Mouse (Mus musculus) intestine, embryonic 15.5 days (tissue): ENCODE measurements around the gene Kncn. TPM values are rescaled to one million over a fixed set of nuclear protein-coding genes. Genes with fewer than 3 reads are reported as not detected.

Experiments used
- ATAC-seq: fragments of 200-750 bp; cut with Nextera tagmentation; 2 replicates; pipeline ENCODE4 v1.8.0; 2017; ENCODE audit warnings: moderate TSS enrichment, moderate library complexity
- H3K27ac ChIP-seq: fragments of 300-500 bp; sonication (generic); 2 replicates; pipeline ENCODE4 v1.5.1; 2015; ENCODE audit warnings: mild to moderate bottlenecking, inconsistent platforms
- H3K27me3 ChIP-seq: fragments of 300-500 bp; sonication (generic); replicated peaks from 2 replicates; pipeline ENCODE4 v1.6.1; 2015; ENCODE audit warnings: inconsistent platforms
- H3K36me3 ChIP-seq: fragments of 300-500 bp; sonication (generic); 2 replicates; pipeline ENCODE4 v1.6.1; 2015; ENCODE audit warnings: inconsistent platforms
- H3K4me1 ChIP-seq: fragments of 300-500 bp; sonication (generic); replicated peaks from 2 replicates; pipeline ENCODE4 v1.6.1; 2015; ENCODE audit warnings: inconsistent platforms
- H3K4me2 ChIP-seq: fragments of 300-500 bp; sonication (generic); replicated peaks from 2 replicates; pipeline ENCODE4 v1.6.1; 2015; ENCODE audit warnings: mild to moderate bottlenecking, inconsistent platforms
- H3K4me3 ChIP-seq: fragments of 300-500 bp; sonication (generic); replicated peaks from 2 replicates; pipeline ENCODE4 v1.5.1; 2015; ENCODE audit warnings: inconsistent platforms
- H3K9ac ChIP-seq: fragments of 300-500 bp; sonication (generic); 2 replicates; pipeline ENCODE4 v1.6.1; 2015; ENCODE audit warnings: inconsistent platforms
- H3K9me3 ChIP-seq: fragments of 300-500 bp; sonication (generic); 2 replicates; pipeline ENCODE4 v1.6.1; 2016; ENCODE audit warnings: inconsistent platforms
- WGBS: fragments of 180-500 bp; shearing (Covaris S2); methylation state at CpG from one replicate; pipeline ENCODE4 v1.1.7; 2015; 5-methylcytosine and 5-hydroxymethylcytosine counted together
- polyA plus RNA-seq: library from polyadenylated mRNA; unstranded; fragments of >200 nt; fragmentation: Nextera tagmentation; extraction: Ambion mirVana; gene quantifications from 2 replicates; pipeline ENCODE4 v1.2.1, GENCODE M21; 2015

Kncn gene
- polyA plus RNA-seq, 1 experiment from 2014 or later: not detected

DNA sequence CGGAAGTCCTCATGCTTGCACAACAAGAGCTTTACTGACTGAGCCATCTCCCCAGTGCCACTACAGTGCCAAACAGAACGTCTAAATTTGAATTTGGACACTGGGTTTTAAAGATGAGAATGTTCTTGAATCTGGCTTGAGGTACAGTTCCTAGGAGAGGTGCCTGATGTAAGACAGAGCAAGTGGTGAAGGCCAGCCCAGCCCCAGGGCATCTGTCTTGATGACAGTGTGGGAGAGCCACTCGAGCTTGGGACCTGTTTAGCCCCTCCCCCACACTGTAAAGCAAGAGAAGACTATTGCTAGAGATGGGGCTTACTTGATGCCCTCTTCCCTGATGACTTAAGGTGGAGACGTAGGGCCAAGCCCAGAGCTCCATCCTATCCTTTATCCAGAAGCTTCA is 2.0 kb upstream of the Kncn start:
- Histone ChIP-seq H3K9me3 (no peaks in the 10 kb centered on the region), H3K9ac (no peak overlapping the region), H3K27ac (no peak overlapping the region), H3K4me2 (no peak overlapping the region), H3K36me3 (no peaks in the 10 kb centered on the region), H3K27me3 (no peaks in the 10 kb centered on the region), H3K4me3 (no peak overlapping the region), H3K4me1 (no peaks in the 10 kb centered on the region)
- 53% methylated on average over 4 of the region's 4 CpGs for WGBS
- ATAC-seq: no peak

DNA sequence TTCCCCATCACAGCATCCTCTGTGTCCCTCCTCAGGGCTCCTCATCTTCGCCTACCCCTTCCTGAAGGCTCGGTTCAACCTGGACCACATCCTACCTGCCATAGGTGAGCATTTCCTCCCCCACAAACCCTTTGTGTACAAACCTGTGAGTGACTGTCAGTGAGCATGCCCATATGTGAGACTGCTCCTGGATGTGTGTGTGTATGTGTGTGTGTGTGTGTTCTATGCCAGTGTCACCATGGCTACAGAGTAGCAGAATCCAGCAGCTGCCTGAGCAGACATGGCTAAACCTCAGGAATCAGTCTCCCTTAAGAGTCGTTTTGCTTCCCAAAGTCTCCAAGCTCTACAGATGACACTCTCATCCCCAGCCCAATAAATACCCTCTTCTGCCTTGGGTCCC is 1.6 kb downstream of the Kncn start:
- no peak overlapping the region for H3K4me2 ChIP-seq
- H3K9me3 ChIP-seq: no peaks in the 10 kb centered on the region
- no peak for ATAC-seq
- H3K36me3 ChIP-seq: no peaks in the 10 kb centered on the region
- H3K4me3 ChIP-seq: no peak overlapping the region
- peaks cover 5% of the 10 kb centered on the region; the same call in 1 of the 2 replicates for H3K4me1 ChIP-seq
- H3K9ac ChIP-seq: no peak overlapping the region
- no peak overlapping the region for H3K27ac ChIP-seq
- H3K27me3 ChIP-seq: peaks cover 14% of the 10 kb centered on the region
- WGBS: 72% methylated on average over 3 of the region's 3 CpGs

DNA sequence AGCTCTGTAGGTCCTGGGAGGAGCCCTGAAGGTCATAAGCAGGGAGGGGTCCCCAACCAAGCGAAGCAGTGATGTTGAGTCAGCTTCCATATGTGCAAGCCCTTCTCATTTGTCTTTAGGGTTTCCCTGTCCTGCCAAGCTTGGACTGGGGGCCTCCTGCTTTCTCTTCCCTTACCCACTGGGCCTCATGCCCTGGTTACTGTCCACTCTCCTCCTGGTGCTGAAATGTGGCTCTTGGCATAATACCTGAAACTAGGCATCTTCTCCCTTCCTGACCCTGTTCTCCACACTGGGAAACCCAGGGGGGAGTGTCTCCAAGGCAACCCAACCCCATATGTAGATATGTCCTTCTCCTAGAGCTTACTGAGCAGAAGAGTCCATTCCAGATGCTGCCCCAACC is 2.7 kb downstream of the Kncn start:
- H3K9ac ChIP-seq: no peak overlapping the region
- H3K4me3 ChIP-seq: no peak overlapping the region
- ATAC-seq: no peak
- no peaks in the 10 kb centered on the region for H3K36me3 ChIP-seq
- H3K27ac ChIP-seq: no peak overlapping the region
- H3K9me3 ChIP-seq: no peaks in the 10 kb centered on the region
- no peak overlapping the region for H3K4me2 ChIP-seq
- 45% methylated on average over 1 of the region's 1 CpGs for WGBS
- peaks cover 5% of the 10 kb centered on the region; the same call in 1 of the 2 replicates for H3K4me1 ChIP-seq
- H3K27me3 ChIP-seq: peaks cover 23% of the 10 kb centered on the region

DNA sequence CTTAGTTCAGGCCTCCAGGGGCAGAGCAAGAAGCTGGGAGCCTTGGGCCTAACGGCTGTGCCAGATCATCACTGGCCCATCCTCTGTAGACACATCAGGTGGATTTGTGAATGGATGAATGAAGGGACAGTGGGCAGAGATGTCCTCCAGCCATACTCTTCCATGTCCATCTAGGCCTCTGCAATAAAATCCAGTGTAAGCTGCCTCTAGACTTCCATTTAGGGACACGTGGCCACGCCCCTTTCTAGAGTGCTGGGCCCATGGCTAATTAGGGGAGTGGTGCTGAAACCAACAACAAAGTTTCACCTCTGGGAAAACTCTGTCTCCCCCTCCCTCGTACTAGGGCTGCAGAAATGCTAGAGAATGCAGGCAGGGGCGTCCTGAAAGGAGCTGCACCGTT is 5.9 kb downstream of the Kncn start:
- no peak overlapping the region for H3K9ac ChIP-seq
- H3K27ac ChIP-seq: no peak overlapping the region
- peak overlapping the region; percentile 23; the same call in 1 of the 2 replicates for H3K4me3 ChIP-seq
- 0 out of 2 replicates have a peak, but pooled peaks have one; percentile 28 for ATAC-seq
- 14% methylated on average over 6 of the region's 6 CpGs for WGBS
- peaks cover 5% of the 10 kb centered on the region; the same call in 1 of the 2 replicates for H3K4me1 ChIP-seq
- peaks cover 28% of the 10 kb centered on the region for H3K27me3 ChIP-seq
- H3K9me3 ChIP-seq: no peaks in the 10 kb centered on the region
- H3K4me2 ChIP-seq: peak overlapping the region; percentile 58
- no peaks in the 10 kb centered on the region for H3K36me3 ChIP-seq

DNA sequence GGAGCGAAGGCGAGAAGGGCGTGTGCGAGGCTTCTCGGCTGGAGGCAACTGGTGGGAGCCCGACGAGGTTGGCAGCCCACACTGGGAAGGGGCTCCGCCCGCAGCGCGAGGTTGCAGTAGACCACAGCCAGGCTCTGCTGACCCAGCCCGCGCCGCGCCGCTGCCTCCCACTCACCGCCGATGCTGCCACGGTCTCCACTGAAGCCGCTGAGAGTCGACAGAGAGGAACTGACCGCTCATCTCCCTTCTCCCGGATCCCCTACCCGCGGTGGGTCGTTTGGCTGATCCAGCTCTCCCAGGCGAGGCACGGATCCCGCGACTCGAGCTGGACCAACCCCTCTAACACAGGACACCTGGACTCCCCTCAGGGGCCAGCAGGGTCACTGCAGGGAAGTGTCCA is 6.4 kb downstream of the Kncn start, which contains the start of gene 6430628N08Rik:
Gene 6430628N08Rik, plus strand, starts transcription at position 113 of the 400 bp plus-strand sequence.
- Histone ChIP-seq H3K27ac (no peak within 1 kb of the TSS), H3K9me3 (no peaks in the 10 kb centered on the region), H3K4me1 (peaks cover 5% of the 10 kb centered on the region; the same call in 1 of the 2 replicates), H3K27me3 (peaks cover 28% of the 10 kb centered on the region), H3K36me3 (no peaks in the 10 kb centered on the region), H3K4me2 (peak within 1 kb of the TSS; percentile 58), H3K9ac (no peak within 1 kb of the TSS), H3K4me3 (peak within 1 kb of the TSS; percentile 23; the same call in 1 of the 2 replicates)
- 0 out of 2 replicates have a peak, but pooled peaks have one; percentile 43 for ATAC-seq
- WGBS: under 1% methylated on average over 31 of the region's 31 CpGs

DNA sequence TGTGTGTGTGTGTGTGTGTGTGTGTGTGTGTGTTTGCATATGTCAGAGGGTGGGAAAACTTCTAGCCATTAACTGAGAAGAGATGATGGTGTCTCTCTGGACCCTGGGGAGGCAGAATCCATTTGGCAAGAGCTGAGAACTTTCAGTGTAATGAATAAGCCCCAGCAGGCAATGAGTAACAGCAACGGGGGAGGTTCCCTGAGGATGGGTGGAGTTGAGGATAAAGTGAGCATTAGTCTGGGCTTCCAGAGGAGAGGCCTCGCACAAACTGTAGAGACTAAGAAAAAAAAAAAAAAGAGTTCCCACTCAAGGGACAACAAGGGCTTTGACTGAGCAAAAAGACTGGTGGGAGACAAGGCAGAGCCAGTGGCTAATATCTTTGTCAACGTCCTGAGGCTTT is 10.1 kb downstream of the Kncn start:
- Histone ChIP-seq H3K9ac (no peak overlapping the region), H3K9me3 (no peaks in the 10 kb centered on the region), H3K4me3 (no peak overlapping the region), H3K27me3 (peaks cover 53% of the 10 kb centered on the region), H3K4me1 (peaks cover 10% of the 10 kb centered on the region; the same call in 1 of the 2 replicates), H3K27ac (no peak overlapping the region), H3K4me2 (no peak overlapping the region), H3K36me3 (no peaks in the 10 kb centered on the region)
- WGBS: 17% methylated on average over 3 of the region's 3 CpGs
- no peak for ATAC-seq

DNA sequence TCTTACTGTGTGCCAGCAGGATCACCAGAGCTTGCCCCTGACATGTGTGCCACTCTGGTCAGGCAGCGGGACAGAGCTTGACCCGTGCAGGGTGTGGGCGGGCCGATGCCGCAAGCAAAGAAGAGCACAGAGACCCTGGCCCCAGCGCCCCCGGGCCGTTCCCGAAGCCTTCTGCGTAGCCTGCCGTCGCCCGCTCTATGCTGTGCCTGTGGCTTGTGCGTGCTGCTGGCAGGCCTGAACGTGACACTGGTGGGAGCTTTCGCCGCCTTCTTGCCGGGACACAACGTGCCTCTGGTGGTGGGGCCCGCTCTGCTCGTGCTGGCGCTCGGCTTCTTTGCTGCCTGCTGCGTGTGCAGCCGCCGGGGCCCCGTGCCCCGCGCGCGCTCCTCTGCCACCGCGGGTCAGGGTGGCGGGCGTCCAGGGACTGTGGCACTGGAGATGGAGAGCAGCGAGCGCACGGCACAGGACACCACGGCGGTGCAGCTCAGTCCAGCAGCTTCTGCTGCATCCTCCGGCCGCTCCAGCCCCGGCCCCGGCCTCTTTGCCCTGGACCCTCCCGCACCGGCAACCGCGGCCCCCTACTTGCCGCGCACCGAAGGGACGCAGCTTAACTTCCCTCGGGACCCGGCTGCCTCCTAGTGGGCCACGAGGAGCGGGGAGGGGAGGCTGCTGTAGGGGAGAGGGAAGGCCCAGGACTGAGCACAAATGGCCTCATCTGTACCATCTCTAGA is 13.9 kb downstream of the Kncn start:
- Histone ChIP-seq H3K4me1 (peaks cover 5% of the 10 kb centered on the region; the same call in 1 of the 2 replicates), H3K4me2 (peak overlapping the region; percentile 75), H3K36me3 (no peaks in the 10 kb centered on the region), H3K27ac (no peak overlapping the region), H3K4me3 (peak overlapping the region; percentile 35), H3K9me3 (no peaks in the 10 kb centered on the region), H3K9ac (no peak overlapping the region; the same call in 1 of the 2 replicates), H3K27me3 (peaks cover 53% of the 10 kb centered on the region)
- WGBS: under 1% methylated on average over 56 of the region's 56 CpGs
- peak; percentile 35 for ATAC-seq

DNA sequence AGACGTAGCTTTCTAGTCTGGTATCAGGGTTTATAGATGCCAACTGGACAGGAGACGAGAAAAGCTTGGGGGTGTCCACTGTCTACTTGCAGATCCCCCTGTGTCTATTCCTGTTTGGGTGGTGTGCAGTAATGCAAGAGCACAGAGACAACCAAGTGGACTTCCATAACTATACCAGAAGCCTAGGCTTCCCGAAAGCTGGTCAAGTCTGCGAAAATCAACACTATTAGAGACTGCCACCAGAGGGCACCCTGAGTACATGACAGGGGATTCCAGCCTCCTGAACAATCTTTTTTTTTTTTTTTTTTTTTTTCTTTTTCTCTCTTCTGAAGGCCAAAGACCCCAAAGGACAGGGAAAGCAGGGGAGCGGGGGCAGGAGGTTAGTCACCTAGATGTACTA is 18.6 kb downstream of the Kncn start:
- Histone ChIP-seq H3K9ac (no peak overlapping the region), H3K36me3 (no peaks in the 10 kb centered on the region), H3K27ac (no peak overlapping the region), H3K4me1 (peaks cover 5% of the 10 kb centered on the region; the same call in 1 of the 2 replicates), H3K27me3 (peaks cover 55% of the 10 kb centered on the region), H3K4me2 (no peak overlapping the region), H3K9me3 (no peaks in the 10 kb centered on the region), H3K4me3 (no peak overlapping the region)
- WGBS: 17% methylated on average over 5 of the region's 5 CpGs
- no peak for ATAC-seq

DNA sequence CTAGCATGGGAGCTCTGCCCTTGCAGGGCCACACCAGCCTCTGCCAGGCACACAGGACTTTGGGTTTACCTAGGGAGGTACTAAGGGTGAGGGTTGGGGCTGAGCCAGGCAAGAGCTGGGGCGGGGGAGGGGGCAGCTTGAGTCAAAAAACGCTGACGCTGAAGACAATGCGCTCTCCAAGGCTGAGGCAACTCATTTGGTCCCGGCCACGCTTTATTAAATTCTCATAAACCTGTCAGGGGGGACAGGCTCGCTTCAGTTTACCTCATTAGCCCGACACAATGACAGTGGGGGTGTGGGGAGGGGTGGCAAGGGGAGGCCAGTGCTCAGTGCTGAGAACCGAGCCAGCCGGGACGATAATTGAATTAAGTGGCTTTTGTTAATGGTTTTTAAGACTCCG is 20.2 kb downstream of the Kncn start:
- Histone ChIP-seq H3K9me3 (no peaks in the 10 kb centered on the region), H3K4me2 (no peak overlapping the region), H3K36me3 (no peaks in the 10 kb centered on the region), H3K27me3 (peaks cover 43% of the 10 kb centered on the region), H3K4me3 (no peak overlapping the region), H3K27ac (no peak overlapping the region), H3K9ac (no peak overlapping the region), H3K4me1 (no peaks in the 10 kb centered on the region)
- WGBS: 21% methylated on average over 12 of the region's 12 CpGs
- ATAC-seq: no peak

DNA sequence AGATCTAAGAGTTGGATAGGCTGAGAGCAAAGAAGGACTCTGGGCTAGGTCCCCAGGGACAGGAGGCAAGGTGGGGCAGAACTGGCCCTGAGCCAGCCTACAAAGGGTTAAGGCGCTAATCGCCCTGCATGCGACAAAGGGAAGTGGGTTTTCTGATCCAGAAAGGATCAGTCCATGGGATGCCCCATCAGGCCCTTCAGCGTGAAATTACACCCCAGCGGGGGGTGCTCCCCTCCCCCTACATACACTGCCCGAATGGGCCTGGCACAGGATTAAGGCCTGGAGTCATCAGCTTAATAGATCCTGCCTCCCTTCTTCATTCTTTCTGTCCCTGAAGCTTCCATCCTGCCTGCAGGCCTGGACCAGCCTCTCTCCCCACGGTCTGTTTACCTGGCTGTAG is 21.5 kb downstream of the Kncn start:
- 20% methylated on average over 7 of the region's 7 CpGs for WGBS
- Histone ChIP-seq H3K4me1 (no peaks in the 10 kb centered on the region), H3K9me3 (no peaks in the 10 kb centered on the region), H3K9ac (no peak overlapping the region), H3K27me3 (peaks cover 31% of the 10 kb centered on the region), H3K36me3 (no peaks in the 10 kb centered on the region), H3K27ac (no peak overlapping the region), H3K4me2 (no peak overlapping the region), H3K4me3 (no peak overlapping the region)
- no peak for ATAC-seq

DNA sequence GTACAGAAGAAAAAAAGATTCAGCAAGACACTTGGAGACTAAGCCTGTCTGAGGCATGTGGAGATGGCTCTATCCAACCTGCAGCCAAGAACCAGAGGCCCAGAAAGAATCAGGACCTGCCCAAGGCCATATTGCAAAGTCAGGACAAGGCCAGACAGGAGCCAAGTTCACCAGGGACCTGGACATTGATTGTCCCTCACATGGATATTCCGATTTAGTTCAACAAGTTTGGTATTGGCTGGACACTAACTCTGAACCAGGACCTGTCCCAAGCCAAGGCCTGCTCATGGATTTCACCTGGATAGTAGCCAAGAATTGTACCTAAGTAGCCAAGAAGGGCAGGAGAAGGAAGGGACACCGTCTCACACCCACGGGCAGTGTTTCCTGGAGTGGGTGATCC is 22.6 kb downstream of the Kncn start:
- no peak overlapping the region for H3K27ac ChIP-seq
- WGBS: 83% methylated on average over 3 of the region's 3 CpGs
- H3K4me1 ChIP-seq: no peaks in the 10 kb centered on the region
- H3K9ac ChIP-seq: no peak overlapping the region
- H3K9me3 ChIP-seq: no peaks in the 10 kb centered on the region
- no peaks in the 10 kb centered on the region for H3K36me3 ChIP-seq
- no peak overlapping the region for H3K4me3 ChIP-seq
- H3K4me2 ChIP-seq: no peak overlapping the region
- peaks cover 27% of the 10 kb centered on the region for H3K27me3 ChIP-seq
- no peak for ATAC-seq

DNA sequence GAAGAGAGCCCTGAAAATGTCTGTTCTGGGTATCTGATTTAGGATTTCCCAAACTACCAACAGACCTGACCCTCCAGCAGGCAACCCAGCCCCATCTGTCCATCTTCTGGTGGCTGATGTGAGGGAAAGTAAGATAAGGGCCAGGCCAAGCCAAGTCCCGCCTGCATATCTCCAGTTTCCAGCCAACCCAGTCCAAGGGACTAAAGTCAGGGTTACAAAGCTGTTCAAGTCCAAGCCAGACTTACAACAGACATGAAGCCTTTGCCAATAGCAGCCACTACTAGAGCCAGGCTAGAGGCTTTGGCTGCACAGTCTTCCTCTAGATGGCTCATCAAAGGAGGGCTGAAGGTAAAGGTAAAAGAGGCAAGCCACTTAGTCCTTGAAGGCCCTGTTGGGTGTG is 23.8 kb downstream of the Kncn start:
- Histone ChIP-seq H3K4me3 (no peak overlapping the region), H3K27me3 (peaks cover 24% of the 10 kb centered on the region), H3K9ac (no peak overlapping the region), H3K4me2 (no peak overlapping the region), H3K9me3 (no peaks in the 10 kb centered on the region), H3K4me1 (no peaks in the 10 kb centered on the region), H3K36me3 (no peaks in the 10 kb centered on the region), H3K27ac (no peak overlapping the region)
- no peak for ATAC-seq
- 57% methylated on average over 1 of the region's 1 CpGs for WGBS

DNA sequence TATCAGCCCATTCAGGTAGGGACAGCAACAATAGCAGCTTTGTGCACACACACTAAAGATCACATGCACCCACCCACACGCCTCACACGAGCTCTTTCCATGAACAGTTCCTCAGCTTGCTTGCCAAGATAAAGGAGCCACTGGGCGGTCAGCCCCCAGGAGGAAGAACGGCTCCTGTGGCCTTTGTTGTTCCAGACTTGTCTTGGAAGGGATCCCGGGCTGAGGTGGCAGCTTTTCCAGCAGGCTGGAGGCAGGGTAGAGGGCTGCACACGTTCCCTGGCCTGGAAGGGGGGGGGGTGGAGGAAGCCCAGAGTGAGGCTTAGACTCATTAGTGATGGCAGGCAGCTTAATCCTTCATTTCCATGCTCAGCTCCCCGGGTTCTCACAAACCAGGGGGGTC is 24.4 kb downstream of the Kncn start:
- Histone ChIP-seq H3K9me3 (no peaks in the 10 kb centered on the region), H3K9ac (no peak overlapping the region), H3K36me3 (no peaks in the 10 kb centered on the region), H3K27me3 (peaks cover 26% of the 10 kb centered on the region), H3K4me1 (no peaks in the 10 kb centered on the region), H3K4me3 (no peak overlapping the region), H3K4me2 (no peak overlapping the region), H3K27ac (no peak overlapping the region)
- WGBS: 25% methylated on average over 7 of the region's 7 CpGs
- ATAC-seq: no peak
